Mouse (Mus musculus): Measurements from ENCODE around the gene Ccdc85c. TPM values are rescaled to one million over a fixed set of nuclear protein-coding genes. Genes with fewer than 3 reads are reported as not detected.
A peak's percentile ranks its signal among the peaks of the same experiment; 100 is the strongest.

Ccdc85c gene
- total and polyA plus RNA-seq, 3 experiments = 14.0 to 32.4 (median 15.2) TPM

- Histone ChIP-seq H3K4me1 (ENCODE audit: control insufficient read depth in 1 of 2, insufficient read depth in 2 of 2) (peaks cover 2 to 29% of the 10 kb centered on the region in 2 experiments; a peak in 2 of 4 replicates), H3K27me3 (replicated peaks) (no peaks in the 10 kb centered on the region), H3K9me3 (replicated peaks; ENCODE audit: low read length) (no peaks in the 10 kb centered on the region), H3K27ac (ENCODE audit: insufficient read depth, low read depth) (no peak overlapping the region), H3K9ac (ENCODE audit: insufficient read depth, low read depth) (no peak overlapping the region), H3K36me3 (replicated peaks in 1 of 2; ENCODE audit: control insufficient read depth in 1 of 2, insufficient read depth in 1 of 2, low read length in 1 of 2) (peaks cover 33 to 53% of the 10 kb centered on the region in 2 experiments), H3K4me2 (ENCODE audit: insufficient read depth, low read depth, poor library complexity, severe bottlenecking) (no peak overlapping the region), H3K79me2 (replicated peaks; ENCODE audit: control insufficient read depth, extremely low read depth, insufficient read depth, poor library complexity, severe bottlenecking) (peaks cover 68% of the 10 kb centered on the region), H3K4me3 (replicated peaks in 1 of 3; ENCODE audit: low read depth in 2 of 3, low read length in 2 of 3, poor library complexity in 1 of 3) (no peak overlapping the region)
- dilution Hi-C loops (cut with MboI; ENCODE audit: extremely low pct_ligation_motif_present, extremely low pct_unique_long_range_greater_than_20kb, low sequenced_read_pairs) (no loop called here), in situ Hi-C loops (cut with MboI; ENCODE audit: low pct_ligation_motif_present, low pct_unique_long_range_greater_than_20kb, low sequenced_read_pairs) (no loop called here)
- DNase-seq (ENCODE audit: extremely low read depth) = no peak
- TF ChIP-seq MXI1 (IDR thresholded peaks at IDR 0.05; ENCODE audit: low read depth, low read length) = no peak
- TF ChIP-seq GABPA (IDR thresholded peaks at IDR 0.05; ENCODE audit: insufficient replicate concordance, low read depth, low read length) = no peak
- no peak for TF ChIP-seq MAFK (IDR thresholded peaks at IDR 0.05; ENCODE audit: insufficient replicate concordance, low read length)
These were observed 93.5 kb downstream of the Ccdc85c start for GRCm38 (mm10) chr12:108181716-108182115.

- peak; percentile 67 for TF ChIP-seq ELF1 (IDR thresholded peaks at IDR 0.05; ENCODE audit: low read depth, low read length)
- no peak for TF ChIP-seq CTCF (conservative IDR thresholded peaks at IDR 0.05 in 1 of 2, IDR thresholded peaks at IDR 0.05 in 1 of 2; ENCODE audit: low read depth in 2 of 2, low read length in 2 of 2)
- TF ChIP-seq NELFE (IDR thresholded peaks at IDR 0.05; ENCODE audit: low read depth, low read length) = peak; percentile 88
- TF ChIP-seq KAT2A (IDR thresholded peaks at IDR 0.05; ENCODE audit: insufficient replicate concordance, low read length) = peak; percentile 24; the same call in 1 of the 2 replicates
- no peak for TF ChIP-seq GABPA (IDR thresholded peaks at IDR 0.05; ENCODE audit: insufficient replicate concordance, low read depth, low read length)
- no peak for TF ChIP-seq MEF2A (IDR thresholded peaks at IDR 0.05; ENCODE audit: borderline replicate concordance, low read depth, low read length)
- peak; percentile 93 for TF ChIP-seq POLR2A (IDR thresholded peaks at IDR 0.05; ENCODE audit: low read depth, low read length)
- TF ChIP-seq USF1 (IDR thresholded peaks at IDR 0.05; ENCODE audit: low read depth, low read length) = peak; percentile 47
- peak; percentile 88 for TF ChIP-seq SIN3A (IDR thresholded peaks at IDR 0.05; ENCODE audit: low read length)
- TF ChIP-seq TCF12 (IDR thresholded peaks at IDR 0.05; ENCODE audit: low read depth, low read length) = peak; percentile 91
- peak; percentile 10; the same call in 1 of the 2 replicates for TF ChIP-seq IRF4 (IDR thresholded peaks at IDR 0.05; ENCODE audit: low read depth, low read length)
- TF ChIP-seq CHD2 (IDR thresholded peaks at IDR 0.05; ENCODE audit: low read length) = peak; percentile 85
- no peak for TF ChIP-seq ETS1 (conservative IDR thresholded peaks at IDR 0.05; ENCODE audit: low read depth, low read length)
- peak; percentile 86 for TF ChIP-seq HCFC1 (IDR thresholded peaks at IDR 0.05; ENCODE audit: low read depth, low read length)
- 0 out of 2 replicates have a peak, but pooled peaks have one; percentile 70 for TF ChIP-seq POLR2AphosphoS2 (IDR thresholded peaks at IDR 0.05; ENCODE audit: low read depth, low read length)
- peak; percentile 38; the same call in 1 of the 2 replicates for TF ChIP-seq USF2 (conservative IDR thresholded peaks at IDR 0.05; ENCODE audit: low read depth, low read length)
- no peak for TF ChIP-seq MAFK (IDR thresholded peaks at IDR 0.05; ENCODE audit: insufficient replicate concordance, low read length)
- peak; percentile 76; the same call in 1 of the 2 replicates for TF ChIP-seq MAZ (IDR thresholded peaks at IDR 0.05; ENCODE audit: low read depth, low read length)
- TF ChIP-seq TBP (conservative IDR thresholded peaks at IDR 0.05; ENCODE audit: low read depth, low read length) = peak; percentile 94
- TF ChIP-seq ZNF384 (IDR thresholded peaks at IDR 0.05; ENCODE audit: low read depth, low read length) = peak; percentile 99
- TF ChIP-seq PAX5 (IDR thresholded peaks at IDR 0.05; ENCODE audit: low read length) = no peak
- TF ChIP-seq MXI1 (IDR thresholded peaks at IDR 0.05; ENCODE audit: low read depth, low read length) = no peak; the same call in 1 of the 2 replicates
- Histone ChIP-seq H3K36me3 (replicated peaks in 1 of 2; ENCODE audit: control insufficient read depth in 1 of 2, insufficient read depth in 1 of 2, low read length in 1 of 2) (peaks cover 14 to 33% of the 10 kb centered on the region in 2 experiments), H3K4me1 (ENCODE audit: control insufficient read depth in 1 of 2, insufficient read depth in 2 of 2) (peaks cover 6 to 48% of the 10 kb centered on the region in 2 experiments; a peak in 3 of 4 replicates), H3K27ac (ENCODE audit: insufficient read depth, low read depth) (peak within 1 kb of the TSS; percentile 39), H3K4me2 (ENCODE audit: insufficient read depth, low read depth, poor library complexity, severe bottlenecking) (peak within 1 kb of the TSS; percentile 92), H3K79me2 (replicated peaks; ENCODE audit: control insufficient read depth, extremely low read depth, insufficient read depth, poor library complexity, severe bottlenecking) (peaks cover 76% of the 10 kb centered on the region), H3K9me3 (replicated peaks; ENCODE audit: low read length) (no peaks in the 10 kb centered on the region), H3K4me3 (replicated peaks in 1 of 3; ENCODE audit: low read depth in 2 of 3, low read length in 2 of 3, poor library complexity in 1 of 3) (peak within 1 kb of the TSS; percentile 91 to 99 (median 98)), H3K9ac (ENCODE audit: insufficient read depth, low read depth) (peak within 1 kb of the TSS; percentile 92), H3K27me3 (replicated peaks) (no peaks in the 10 kb centered on the region)
- dilution Hi-C loops (cut with MboI; ENCODE audit: extremely low pct_ligation_motif_present, extremely low pct_unique_long_range_greater_than_20kb, low sequenced_read_pairs) (no loop called here), in situ Hi-C loops (cut with MboI; ENCODE audit: low pct_ligation_motif_present, low pct_unique_long_range_greater_than_20kb, low sequenced_read_pairs) (no loop called here)
- peak; percentile 99 for DNase-seq (ENCODE audit: extremely low read depth)
These were observed 95.6 kb downstream of the Ccdc85c start, which contains the start of gene Ccnk for GRCm38 (mm10) chr12:108179321-108180266. Gene Ccnk, plus strand, starts transcription at chr12:108179579.

Measured in CH12.LX (cell line).